Mouse (Mus musculus): ENCODE results near the gene Kcna6. TPM values are rescaled to one million over a fixed set of nuclear protein-coding genes. Genes with fewer than 3 reads are reported as not detected.

Gene Kcna6
- 0.01 TPM for polyA plus RNA-seq (2012; fragmentation: generic; extraction: Trizol)
- long read RNA-seq, experiment 1: 0 reads
- long read RNA-seq, experiment 2: 0 reads

DNA sequence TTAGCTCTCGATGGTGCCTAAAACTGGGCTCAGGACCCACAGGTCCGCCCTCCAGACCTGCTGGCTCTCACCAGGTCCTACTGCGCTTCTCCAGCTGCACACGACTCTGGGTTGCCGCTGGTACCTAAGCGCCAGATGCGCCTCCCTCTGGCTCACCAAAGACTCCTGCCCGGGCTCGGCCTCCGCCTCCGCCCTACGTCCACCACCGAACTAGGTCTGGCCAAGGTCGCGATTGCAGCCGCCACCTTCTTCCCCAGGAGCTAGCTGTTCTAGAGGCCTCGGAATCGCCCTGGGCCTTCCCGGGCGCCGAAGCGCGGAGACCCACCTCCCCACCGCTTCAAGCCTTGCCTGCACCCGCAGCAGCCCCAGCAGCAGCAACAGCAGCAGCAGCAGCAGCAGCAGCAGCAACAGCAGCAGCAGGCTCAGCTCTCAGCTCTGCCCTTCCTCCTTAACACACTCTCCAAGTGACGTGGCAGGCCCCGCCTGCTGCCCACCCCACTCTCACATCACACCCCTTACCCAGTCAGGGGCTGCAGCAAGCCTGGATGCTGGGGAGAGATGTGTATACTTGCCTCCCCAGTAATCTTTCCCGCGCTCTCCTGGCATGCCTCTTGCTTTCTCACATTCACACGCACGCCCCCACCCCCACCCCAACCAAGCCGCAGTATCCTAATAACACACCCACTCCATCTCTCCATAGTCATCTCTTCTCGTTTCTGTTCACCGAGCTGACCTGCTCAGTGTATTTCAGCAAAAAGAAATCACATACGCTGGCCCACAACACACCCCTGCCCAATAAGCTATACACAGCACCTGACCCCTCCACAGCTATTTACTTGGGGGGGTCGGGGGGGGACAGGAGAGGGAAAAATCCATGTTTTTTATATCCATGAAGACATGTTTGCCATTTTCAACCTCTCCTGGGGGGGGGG, at the start of gene Kcna6:
Gene Kcna6 (minus strand): TSS at position 464 of the 932 bp plus-strand sequence.
- Histone ChIP-seq H3K79me2 (ENCODE audit: control insufficient read depth, insufficient read depth) (no peaks in the 10 kb centered on the region), H3K4me3 (ENCODE audit: insufficient read depth, poor library complexity, severe bottlenecking) (no peak within 1 kb of the TSS), H3K79me3 (ENCODE audit: low read depth) (no peaks in the 10 kb centered on the region), H3K36me3 (ENCODE audit: control insufficient read depth, insufficient read depth) (no peaks in the 10 kb centered on the region), H3ac (ENCODE audit: control insufficient read depth, insufficient read length, low read depth) (no peak within 1 kb of the TSS), H3K27me3 (ENCODE audit: control insufficient read depth, insufficient read depth, insufficient read length) (peaks cover 37% of the 10 kb centered on the region)
- TF ChIP-seq MYOG (IDR thresholded peaks at IDR 0.05; ENCODE audit: control insufficient read depth, extremely low read depth, insufficient read length) (no peak), FOSL1 (IDR thresholded peaks at IDR 0.05; ENCODE audit: insufficient read depth, low read length, poor library complexity, severe bottlenecking) (no peak), MYOD1 (IDR thresholded peaks at IDR 0.05; ENCODE audit: control insufficient read depth, insufficient read length, low read depth) (no peak)

DNA sequence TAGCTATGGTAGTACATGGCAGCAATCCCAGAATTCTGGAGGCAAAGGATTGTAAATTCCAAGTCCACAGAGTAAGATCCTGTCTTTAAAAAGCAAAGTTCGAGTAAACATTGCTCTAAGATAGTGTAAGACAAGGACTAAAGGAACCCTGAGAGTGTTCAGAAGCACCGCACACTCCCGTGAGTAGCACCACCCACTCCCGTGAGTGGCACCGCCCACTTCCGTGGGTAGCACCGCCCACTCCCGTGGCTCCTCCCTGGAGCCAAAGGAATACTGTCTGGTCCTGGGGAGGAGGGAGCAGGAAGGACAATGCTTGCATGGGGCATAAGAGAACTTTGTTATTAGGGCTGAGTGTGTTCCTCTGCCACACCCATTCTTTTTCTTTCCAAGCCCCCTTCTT, 48.4 kb upstream of the Kcna6 start:
- H3ac ChIP-seq (ENCODE audit: control insufficient read depth, insufficient read length, low read depth): no peak overlapping the region
- H3K79me2 ChIP-seq (ENCODE audit: control insufficient read depth, insufficient read depth): no peaks in the 10 kb centered on the region
- H3K27me3 ChIP-seq (ENCODE audit: control insufficient read depth, insufficient read depth, insufficient read length): no peaks in the 10 kb centered on the region
- no peak for TF ChIP-seq CTCF (IDR thresholded peaks at IDR 0.05; ENCODE audit: control insufficient read depth, insufficient read depth, insufficient read length)
- TF ChIP-seq MYOD1 (IDR thresholded peaks at IDR 0.05; ENCODE audit: control insufficient read depth, insufficient read length, low read depth): no peak
- no peak for TF ChIP-seq FOSL1 (IDR thresholded peaks at IDR 0.05; ENCODE audit: insufficient read depth, low read length, poor library complexity, severe bottlenecking)
- TF ChIP-seq MAX (IDR thresholded peaks at IDR 0.05): no peak
- no peaks in the 10 kb centered on the region for H3K36me3 ChIP-seq (ENCODE audit: control insufficient read depth, insufficient read depth)
- no peak overlapping the region for H3K4me3 ChIP-seq (ENCODE audit: insufficient read depth, poor library complexity, severe bottlenecking)
- H3K79me3 ChIP-seq (ENCODE audit: low read depth): no peaks in the 10 kb centered on the region

DNA sequence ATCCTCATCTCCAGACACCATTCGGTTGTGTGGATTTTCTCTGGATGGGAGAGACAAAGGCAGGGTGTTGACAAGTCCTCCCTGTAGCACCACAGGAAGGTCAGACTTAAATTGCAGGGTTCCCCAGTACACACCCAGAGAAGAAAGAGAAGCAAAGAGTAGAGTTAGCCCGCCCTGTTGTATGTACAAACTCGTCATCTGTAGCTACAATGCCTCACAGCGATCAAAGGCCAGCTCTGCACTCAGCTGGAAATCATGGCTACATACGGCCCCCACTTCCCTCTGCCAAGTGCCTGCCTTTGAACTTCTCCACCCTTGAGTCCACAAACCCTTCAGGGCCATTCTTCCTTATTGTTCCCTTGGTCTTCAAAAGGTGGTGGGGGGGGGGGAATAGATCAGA, 43.7 kb upstream of the Kcna6 start:
- Histone ChIP-seq H3K79me2 (ENCODE audit: control insufficient read depth, insufficient read depth) (no peaks in the 10 kb centered on the region), H3K79me3 (ENCODE audit: low read depth) (no peaks in the 10 kb centered on the region), H3K4me3 (ENCODE audit: insufficient read depth, poor library complexity, severe bottlenecking) (no peak overlapping the region), H3K36me3 (ENCODE audit: control insufficient read depth, insufficient read depth) (no peaks in the 10 kb centered on the region), H3K27me3 (ENCODE audit: control insufficient read depth, insufficient read depth, insufficient read length) (peaks cover 6% of the 10 kb centered on the region), H3ac (ENCODE audit: control insufficient read depth, insufficient read length, low read depth) (no peak overlapping the region)
- TF ChIP-seq CTCF (IDR thresholded peaks at IDR 0.05; ENCODE audit: control insufficient read depth, insufficient read depth, insufficient read length): no peak
- no peak for TF ChIP-seq MAX (IDR thresholded peaks at IDR 0.05)
- no peak for TF ChIP-seq USF1 (IDR thresholded peaks at IDR 0.05; ENCODE audit: low read depth)
- no peak for TF ChIP-seq FOSL1 (IDR thresholded peaks at IDR 0.05; ENCODE audit: insufficient read depth, low read length, poor library complexity, severe bottlenecking)
- no peak for TF ChIP-seq MYOD1 (IDR thresholded peaks at IDR 0.05; ENCODE audit: control insufficient read depth, insufficient read length, low read depth)
- no peak for TF ChIP-seq MYOG (IDR thresholded peaks at IDR 0.05; ENCODE audit: control insufficient read depth, extremely low read depth, insufficient read length)
- no peak for TF ChIP-seq CEBPB (IDR thresholded peaks at IDR 0.05; ENCODE audit: low read depth)

DNA sequence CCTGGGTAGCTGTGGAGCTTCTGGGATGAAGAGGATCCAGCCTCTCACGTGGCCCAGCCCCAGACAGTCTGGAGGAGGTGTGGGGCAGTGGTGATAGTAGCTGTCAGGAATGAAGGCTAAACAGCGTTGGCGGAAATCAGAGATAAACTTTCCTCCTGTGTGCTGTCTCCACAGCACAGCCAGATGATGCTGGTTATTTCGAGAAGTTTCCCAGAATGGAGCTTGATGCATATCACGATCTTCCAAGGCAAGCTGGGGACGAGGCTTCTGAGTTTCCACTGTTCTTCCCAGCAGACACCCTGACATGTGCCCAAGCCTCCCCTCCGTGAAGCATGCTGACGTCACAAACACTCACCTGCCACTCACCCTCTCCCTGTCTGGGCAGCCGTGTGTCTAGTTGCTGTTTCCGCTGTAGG, 43.2 kb upstream of the Kcna6 start:
- Histone ChIP-seq H3K27me3 (ENCODE audit: control insufficient read depth, insufficient read depth, insufficient read length) (peaks cover 8% of the 10 kb centered on the region), H3K36me3 (ENCODE audit: control insufficient read depth, insufficient read depth) (no peaks in the 10 kb centered on the region), H3K79me2 (ENCODE audit: control insufficient read depth, insufficient read depth) (no peaks in the 10 kb centered on the region), H3ac (ENCODE audit: control insufficient read depth, insufficient read length, low read depth) (no peak overlapping the region), H3K4me3 (ENCODE audit: insufficient read depth, poor library complexity, severe bottlenecking) (no peak overlapping the region), H3K79me3 (ENCODE audit: low read depth) (no peaks in the 10 kb centered on the region)
- TF ChIP-seq CEBPB (IDR thresholded peaks at IDR 0.05; ENCODE audit: low read depth): no peak
- TF ChIP-seq CTCF (IDR thresholded peaks at IDR 0.05; ENCODE audit: control insufficient read depth, insufficient read depth, insufficient read length): no peak
- no peak for TF ChIP-seq FOSL1 (IDR thresholded peaks at IDR 0.05; ENCODE audit: insufficient read depth, low read length, poor library complexity, severe bottlenecking)
- TF ChIP-seq MYOG (IDR thresholded peaks at IDR 0.05; ENCODE audit: control insufficient read depth, extremely low read depth, insufficient read length): no peak
- no peak for TF ChIP-seq MAX (IDR thresholded peaks at IDR 0.05)
- TF ChIP-seq MYOD1 (IDR thresholded peaks at IDR 0.05; ENCODE audit: control insufficient read depth, insufficient read length, low read depth): no peak
- no peak for TF ChIP-seq USF1 (IDR thresholded peaks at IDR 0.05; ENCODE audit: low read depth)

DNA sequence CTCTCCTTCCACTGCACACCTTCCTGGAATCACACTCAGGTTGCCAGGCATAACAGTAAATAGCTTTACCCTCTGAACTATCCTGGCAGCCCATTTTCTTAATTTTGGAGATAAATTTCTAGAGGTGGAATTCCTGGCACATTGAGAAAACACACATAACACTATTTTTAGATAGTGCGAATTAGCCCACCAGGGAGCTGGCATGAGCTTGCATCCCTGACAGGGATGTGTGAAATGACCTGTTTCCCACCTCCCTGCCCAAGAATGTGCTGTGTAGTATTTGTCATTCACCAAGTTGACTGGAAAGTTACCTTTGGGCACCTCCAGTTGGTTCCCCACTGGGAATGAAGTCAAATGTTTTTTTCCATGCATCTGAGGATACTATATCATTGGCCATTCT, 42.6 kb upstream of the Kcna6 start:
- no peaks in the 10 kb centered on the region for H3K79me3 ChIP-seq (ENCODE audit: low read depth)
- no peaks in the 10 kb centered on the region for H3K36me3 ChIP-seq (ENCODE audit: control insufficient read depth, insufficient read depth)
- no peaks in the 10 kb centered on the region for H3K79me2 ChIP-seq (ENCODE audit: control insufficient read depth, insufficient read depth)
- TF ChIP-seq MYOD1 (IDR thresholded peaks at IDR 0.05; ENCODE audit: control insufficient read depth, insufficient read length, low read depth) (no peak), MYOG (IDR thresholded peaks at IDR 0.05; ENCODE audit: control insufficient read depth, extremely low read depth, insufficient read length) (no peak), MAX (IDR thresholded peaks at IDR 0.05) (no peak), FOSL1 (IDR thresholded peaks at IDR 0.05; ENCODE audit: insufficient read depth, low read length, poor library complexity, severe bottlenecking) (no peak), CTCF (IDR thresholded peaks at IDR 0.05; ENCODE audit: control insufficient read depth, insufficient read depth, insufficient read length) (no peak), CEBPB (IDR thresholded peaks at IDR 0.05; ENCODE audit: low read depth) (no peak), USF1 (IDR thresholded peaks at IDR 0.05; ENCODE audit: low read depth) (no peak)
- peaks cover 13% of the 10 kb centered on the region for H3K27me3 ChIP-seq (ENCODE audit: control insufficient read depth, insufficient read depth, insufficient read length)
- H3K4me3 ChIP-seq (ENCODE audit: insufficient read depth, poor library complexity, severe bottlenecking): no peak overlapping the region
- H3ac ChIP-seq (ENCODE audit: control insufficient read depth, insufficient read length, low read depth): no peak overlapping the region

Measured in C2C12 (cell line).